Mouse (Mus musculus) kidney, embryonic 16.5 days (tissue): Measurements from ENCODE around the gene Ankrd52. TPM values are rescaled to one million over a fixed set of nuclear protein-coding genes. Genes with fewer than 3 reads are reported as not detected.

Source experiments
- ATAC-seq: fragments of 200-750 bp; cut with Nextera tagmentation; 2 replicates; pipeline ENCODE4 v1.8.0; 2017; ENCODE audit warnings: moderate TSS enrichment; ENCODE audit not compliant: low FRiP score, low TSS enrichment
- H3K27ac ChIP-seq: fragments of 300-500 bp; sonication (generic); 2 replicates; pipeline ENCODE4 v1.5.1; 2014; ENCODE audit warnings: low read length
- H3K27me3 ChIP-seq: fragments of 300-500 bp; sonication (generic); 2 replicates; pipeline ENCODE4 v1.6.1; 2014; ENCODE audit warnings: low read length, control low read depth, mixed read lengths; ENCODE audit not compliant: insufficient read depth
- H3K36me3 ChIP-seq: fragments of 300-500 bp; sonication (generic); 2 replicates; pipeline ENCODE4 v1.6.1; 2014; ENCODE audit warnings: low read length, control low read depth, mixed read lengths; ENCODE audit not compliant: insufficient read depth
- H3K4me1 ChIP-seq: fragments of 300-500 bp; sonication (generic); 2 replicates; pipeline ENCODE4 v1.6.1; 2014; ENCODE audit warnings: low read length, control low read depth, mixed read lengths; ENCODE audit not compliant: insufficient read depth
- H3K4me2 ChIP-seq: fragments of 300-500 bp; sonication (generic); replicated peaks from 2 replicates; pipeline ENCODE4 v1.6.1; 2014; ENCODE audit warnings: low read depth, low read length
- H3K4me3 ChIP-seq: fragments of 300-500 bp; sonication (generic); 2 replicates; pipeline ENCODE4 v1.5.1; 2014; ENCODE audit warnings: mild to moderate bottlenecking, low read length
- H3K9ac ChIP-seq: fragments of 300-500 bp; sonication (generic); replicated peaks from 2 replicates; pipeline ENCODE4 v1.6.1; 2014; ENCODE audit warnings: low read length
- H3K9me3 ChIP-seq: fragments of 300-500 bp; sonication (generic); 2 replicates; pipeline ENCODE4 v1.6.1; 2016; ENCODE audit warnings: low read length, control low read depth
- WGBS: fragments of 180-500 bp; shearing (Covaris S2); extraction: QIAGEN DNeasy Blood & Tissue Kit; methylation state at CpG from one replicate; pipeline ENCODE4 v1.1.7; 2014; 5-methylcytosine and 5-hydroxymethylcytosine counted together
- polyA plus RNA-seq: library from polyadenylated mRNA; unstranded; fragments of >200 nt; fragmentation: Nextera tagmentation; extraction: Ambion mirVana; gene quantifications from 2 replicates; pipeline ENCODE4 v1.2.1, GENCODE M21; 2015

Ankrd52 gene
- polyA plus RNA-seq, 1 experiment from 2014 or later: 11.9 TPM

DNA sequence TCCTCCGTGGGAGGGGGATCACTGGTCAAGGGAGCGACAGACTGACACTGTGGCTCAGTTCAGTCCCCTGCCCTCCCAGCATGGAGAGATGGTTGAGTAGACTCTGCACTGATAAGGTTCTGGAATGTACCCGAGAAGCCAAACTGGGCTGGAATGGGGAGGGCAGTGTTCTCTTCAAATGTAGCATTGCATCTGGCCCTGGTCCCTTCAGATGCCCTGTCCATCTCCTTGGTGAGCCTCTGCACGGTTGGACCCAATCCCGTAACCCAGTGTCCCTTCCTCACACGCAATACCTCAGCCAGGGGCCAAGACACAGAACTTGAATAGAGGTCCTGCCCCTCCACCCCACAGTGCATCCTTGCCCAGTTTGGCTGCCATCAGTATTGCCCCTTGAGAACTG is 14.9 kb downstream of the Ankrd52 start:
- ATAC-seq: no peak
- Histone ChIP-seq H3K4me1 (no peaks in the 10 kb centered on the region), H3K4me2 (no peak overlapping the region), H3K27me3 (no peaks in the 10 kb centered on the region), H3K27ac (no peak overlapping the region), H3K9ac (no peak overlapping the region), H3K36me3 (peaks cover 71% of the 10 kb centered on the region), H3K4me3 (no peak overlapping the region), H3K9me3 (no peaks in the 10 kb centered on the region)
- WGBS: 77% methylated on average over 6 of the region's 6 CpGs

DNA sequence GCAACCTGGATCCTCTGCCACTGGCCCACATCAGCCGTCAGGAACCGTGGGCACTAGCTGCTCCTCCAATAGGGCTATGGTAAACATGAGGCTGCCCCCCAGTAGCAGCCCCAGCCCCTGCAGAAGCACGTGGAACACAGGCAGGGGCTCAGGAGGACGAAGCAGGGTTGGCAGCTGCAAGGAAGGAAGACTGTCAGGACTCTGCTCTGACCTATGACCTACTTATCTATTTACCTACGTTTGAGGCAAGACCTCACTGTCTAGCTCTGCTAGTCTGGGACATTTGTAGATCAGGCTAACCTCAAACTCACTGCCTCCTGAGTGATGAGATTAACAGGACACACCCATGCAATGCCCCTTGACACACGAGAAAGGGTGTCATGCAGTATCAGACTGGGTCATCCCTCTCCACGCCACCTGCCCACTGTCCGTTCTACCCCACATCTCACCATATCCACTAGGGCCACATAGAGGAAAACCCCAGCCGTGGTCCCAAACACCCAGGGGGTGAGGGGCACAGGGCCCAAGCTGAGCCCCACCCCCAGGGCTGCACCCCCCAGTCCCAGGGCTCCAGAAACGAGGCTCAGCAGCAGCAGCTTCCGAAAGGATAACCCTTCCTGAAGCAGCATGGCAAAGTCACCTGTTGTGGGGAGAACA is 19.2 kb downstream of the Ankrd52 start:
- Histone ChIP-seq H3K36me3 (peaks cover 28% of the 10 kb centered on the region), H3K9me3 (no peaks in the 10 kb centered on the region), H3K27me3 (no peaks in the 10 kb centered on the region), H3K4me1 (peaks cover 10% of the 10 kb centered on the region), H3K4me2 (no peak overlapping the region), H3K9ac (no peak overlapping the region), H3K4me3 (no peak overlapping the region), H3K27ac (no peak overlapping the region)
- WGBS: 69% methylated on average over 11 of the region's 11 CpGs
- ATAC-seq: no peak

DNA sequence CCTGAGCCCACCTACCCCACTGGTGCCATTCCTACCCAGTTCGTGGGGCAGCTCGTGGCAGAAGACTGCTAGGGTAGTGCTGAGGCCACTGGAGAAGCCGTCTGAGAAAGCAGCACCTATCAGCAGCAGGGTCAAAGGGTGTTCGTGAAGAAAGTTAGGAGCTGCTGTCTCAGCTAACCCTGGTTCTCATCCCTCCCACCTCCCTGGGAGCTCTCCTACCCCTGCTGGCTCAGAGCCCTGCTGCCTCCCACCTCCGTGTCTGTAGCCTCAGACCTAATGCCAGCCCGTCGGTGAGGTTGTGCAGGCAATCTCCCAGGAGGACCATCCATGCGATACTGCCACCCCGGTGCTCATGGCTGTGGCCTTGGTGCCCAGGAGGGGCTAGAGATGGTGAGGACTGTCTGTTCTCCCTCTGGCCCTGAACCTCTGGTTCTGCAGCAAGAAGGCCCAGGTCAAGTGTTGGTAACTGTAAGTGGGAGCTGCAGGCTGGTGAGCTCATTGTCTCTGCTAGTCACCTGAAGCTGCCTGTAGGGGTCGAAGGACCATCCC is 19.9 kb downstream of the Ankrd52 start:
- no peak overlapping the region for H3K9ac ChIP-seq
- 67% methylated on average over 10 of the region's 10 CpGs for WGBS
- H3K27me3 ChIP-seq: no peaks in the 10 kb centered on the region
- H3K4me3 ChIP-seq: no peak overlapping the region
- H3K36me3 ChIP-seq: peaks cover 21% of the 10 kb centered on the region
- no peak for ATAC-seq
- no peak overlapping the region for H3K27ac ChIP-seq
- no peaks in the 10 kb centered on the region for H3K9me3 ChIP-seq
- no peak overlapping the region for H3K4me2 ChIP-seq
- peaks cover 10% of the 10 kb centered on the region for H3K4me1 ChIP-seq

DNA sequence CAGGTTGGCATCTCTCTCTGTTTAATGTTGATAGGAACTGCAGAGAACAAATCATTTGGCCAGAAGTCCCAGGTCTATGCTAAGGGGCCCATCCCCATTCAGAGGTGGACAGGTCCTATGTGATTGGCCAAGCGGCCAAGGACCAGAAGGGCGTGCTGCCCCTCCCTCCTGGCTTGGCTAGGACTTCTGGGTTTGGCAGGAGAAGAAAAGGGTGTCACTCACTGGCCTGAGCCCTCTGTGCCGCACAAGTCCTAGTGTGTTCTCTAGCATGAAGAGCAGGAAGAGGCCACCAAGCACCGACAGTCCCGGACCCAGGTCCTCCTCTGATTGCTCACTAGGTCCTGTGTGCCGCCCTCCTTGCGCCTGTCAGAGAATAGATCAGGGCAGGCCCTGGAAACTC is 20.6 kb downstream of the Ankrd52 start:
- no peak overlapping the region for H3K27ac ChIP-seq
- no peak overlapping the region for H3K4me2 ChIP-seq
- no peaks in the 10 kb centered on the region for H3K9me3 ChIP-seq
- H3K4me3 ChIP-seq: no peak overlapping the region
- H3K4me1 ChIP-seq: peaks cover 10% of the 10 kb centered on the region
- H3K27me3 ChIP-seq: no peaks in the 10 kb centered on the region
- no peak overlapping the region for H3K9ac ChIP-seq
- 59% methylated on average over 7 of the region's 7 CpGs for WGBS
- peaks cover 15% of the 10 kb centered on the region for H3K36me3 ChIP-seq
- no peak for ATAC-seq

DNA sequence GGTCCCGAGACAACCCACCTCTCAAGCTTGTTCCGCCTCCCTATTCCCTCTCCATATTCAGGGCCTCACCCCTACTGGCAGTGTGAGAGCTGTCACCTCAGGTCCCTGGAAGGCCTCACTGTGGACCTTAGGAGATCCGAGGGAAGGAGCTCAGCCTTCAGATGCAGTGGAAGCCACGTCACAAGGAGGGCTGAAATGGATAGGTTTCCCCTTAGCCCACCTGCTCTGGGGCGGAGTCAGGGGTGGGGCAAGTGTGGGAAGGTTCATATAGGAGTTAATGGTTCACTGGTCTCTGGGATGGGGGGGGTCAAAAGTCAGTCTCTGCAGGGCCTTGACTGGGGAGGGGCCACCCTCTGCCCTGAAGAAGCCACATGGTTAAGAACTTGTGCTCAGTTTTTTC is 23.4 kb downstream of the Ankrd52 start:
- peak; percentile 79 for ATAC-seq
- peak overlapping the region; percentile 31 for H3K4me2 ChIP-seq

DNA sequence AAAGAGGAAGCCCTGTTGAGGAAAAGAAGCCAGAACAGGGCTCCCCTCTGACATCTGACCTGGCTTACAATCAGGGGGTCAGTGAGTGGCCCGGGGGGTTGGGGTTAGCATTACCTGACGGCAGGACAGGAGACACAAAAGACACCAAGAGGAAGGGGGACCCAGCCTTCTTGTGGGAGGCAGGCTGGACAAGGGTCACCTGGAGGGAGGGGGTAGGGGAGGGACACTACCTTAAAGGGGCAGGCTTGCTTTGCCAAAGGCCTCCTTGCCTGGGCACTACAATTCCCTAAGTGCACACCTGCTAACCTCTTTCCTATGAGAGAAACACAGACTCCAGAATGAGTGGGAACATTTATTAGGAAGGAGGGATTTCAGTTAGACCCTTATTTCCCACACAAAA is 24.1 kb downstream of the Ankrd52 start, which contains the start of gene Slc39a5:
Slc39a5 (minus strand) TSS at position 174 of the 400 bp plus-strand sequence.
- Histone ChIP-seq H3K4me2 (peak within 1 kb of the TSS; percentile 31), H3K4me1 (peaks cover 10% of the 10 kb centered on the region), H3K36me3 (peaks cover 12% of the 10 kb centered on the region; the same call in 1 of the 2 replicates), H3K4me3 (peak within 1 kb of the TSS; percentile 25), H3K9ac (peak within 1 kb of the TSS; percentile 25), H3K27me3 (no peaks in the 10 kb centered on the region), H3K9me3 (no peaks in the 10 kb centered on the region), H3K27ac (peak within 1 kb of the TSS; percentile 59)
- ATAC-seq: no peak
- 7% methylated on average over 2 of the region's 2 CpGs for WGBS

More for the DNA sequence above, 23.4 kb downstream of the Ankrd52 start:
- H3K4me1 ChIP-seq: peaks cover 10% of the 10 kb centered on the region
- H3K9me3 ChIP-seq: no peaks in the 10 kb centered on the region
- H3K36me3 ChIP-seq: peaks cover 6% of the 10 kb centered on the region; the same call in 1 of the 2 replicates
- H3K27me3 ChIP-seq: no peaks in the 10 kb centered on the region
- H3K4me3 ChIP-seq: peak overlapping the region; percentile 25
- 0 out of 2 replicates have a peak overlapping the region, but pooled peaks have one; percentile 25 for H3K9ac ChIP-seq
- WGBS: 22% methylated on average over 5 of the region's 5 CpGs
- peak overlapping the region; percentile 59 for H3K27ac ChIP-seq

DNA sequence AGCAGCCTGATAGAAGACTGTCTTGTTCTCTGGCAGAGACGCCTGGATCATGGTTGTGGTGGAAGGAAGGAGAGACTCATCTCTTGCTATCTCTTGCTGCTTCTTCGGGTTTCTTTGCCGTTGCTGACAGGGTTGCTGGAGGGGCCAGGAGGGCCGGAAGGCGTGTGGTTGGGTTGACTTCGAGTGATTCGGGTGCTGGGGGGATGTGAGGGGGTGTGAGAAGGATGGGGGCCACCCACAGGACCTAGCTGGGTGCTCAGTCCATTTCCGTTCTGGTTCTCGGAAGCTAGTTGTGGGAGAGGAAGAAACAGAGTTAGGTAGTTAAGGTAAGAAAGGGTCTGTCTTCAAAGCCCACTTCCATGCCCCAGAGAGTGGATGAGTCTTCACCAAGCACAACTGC is 24.7 kb downstream of the Ankrd52 start:
- H3K4me3 ChIP-seq: no peak overlapping the region
- WGBS: 77% methylated on average over 9 of the region's 9 CpGs
- H3K9ac ChIP-seq: no peak overlapping the region; the same call in 1 of the 2 replicates
- H3K9me3 ChIP-seq: no peaks in the 10 kb centered on the region
- H3K4me2 ChIP-seq: no peak overlapping the region
- no peaks in the 10 kb centered on the region for H3K27me3 ChIP-seq
- ATAC-seq: no peak
- H3K27ac ChIP-seq: no peak overlapping the region
- peaks cover 10% of the 10 kb centered on the region for H3K36me3 ChIP-seq
- peaks cover 10% of the 10 kb centered on the region for H3K4me1 ChIP-seq

DNA sequence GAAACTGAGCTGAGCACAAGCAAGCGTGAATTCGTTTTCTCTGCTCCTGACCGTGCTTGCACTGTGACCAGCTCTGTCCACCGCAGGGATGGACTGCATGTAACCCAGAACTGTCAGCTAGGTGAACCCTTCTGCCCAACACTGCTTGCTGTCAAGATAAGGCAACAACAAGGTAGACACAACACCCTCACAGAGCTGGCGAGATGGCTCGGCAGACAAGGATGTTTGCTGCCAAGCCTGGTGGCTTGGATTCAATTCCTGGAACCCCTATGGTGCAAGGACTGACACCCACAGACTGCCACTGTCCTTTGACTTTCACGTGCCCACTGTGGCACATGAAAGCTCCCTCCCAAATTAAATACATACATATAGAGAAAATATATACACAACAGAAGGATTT is 27.0 kb downstream of the Ankrd52 start:
- ATAC-seq: no peak
- Histone ChIP-seq H3K4me1 (peaks cover 12% of the 10 kb centered on the region), H3K4me2 (no peak overlapping the region), H3K9me3 (no peaks in the 10 kb centered on the region), H3K27me3 (no peaks in the 10 kb centered on the region), H3K4me3 (no peak overlapping the region), H3K9ac (no peak overlapping the region), H3K36me3 (peaks cover 10% of the 10 kb centered on the region), H3K27ac (no peak overlapping the region)
- WGBS: 84% methylated on average over 7 of the region's 7 CpGs

DNA sequence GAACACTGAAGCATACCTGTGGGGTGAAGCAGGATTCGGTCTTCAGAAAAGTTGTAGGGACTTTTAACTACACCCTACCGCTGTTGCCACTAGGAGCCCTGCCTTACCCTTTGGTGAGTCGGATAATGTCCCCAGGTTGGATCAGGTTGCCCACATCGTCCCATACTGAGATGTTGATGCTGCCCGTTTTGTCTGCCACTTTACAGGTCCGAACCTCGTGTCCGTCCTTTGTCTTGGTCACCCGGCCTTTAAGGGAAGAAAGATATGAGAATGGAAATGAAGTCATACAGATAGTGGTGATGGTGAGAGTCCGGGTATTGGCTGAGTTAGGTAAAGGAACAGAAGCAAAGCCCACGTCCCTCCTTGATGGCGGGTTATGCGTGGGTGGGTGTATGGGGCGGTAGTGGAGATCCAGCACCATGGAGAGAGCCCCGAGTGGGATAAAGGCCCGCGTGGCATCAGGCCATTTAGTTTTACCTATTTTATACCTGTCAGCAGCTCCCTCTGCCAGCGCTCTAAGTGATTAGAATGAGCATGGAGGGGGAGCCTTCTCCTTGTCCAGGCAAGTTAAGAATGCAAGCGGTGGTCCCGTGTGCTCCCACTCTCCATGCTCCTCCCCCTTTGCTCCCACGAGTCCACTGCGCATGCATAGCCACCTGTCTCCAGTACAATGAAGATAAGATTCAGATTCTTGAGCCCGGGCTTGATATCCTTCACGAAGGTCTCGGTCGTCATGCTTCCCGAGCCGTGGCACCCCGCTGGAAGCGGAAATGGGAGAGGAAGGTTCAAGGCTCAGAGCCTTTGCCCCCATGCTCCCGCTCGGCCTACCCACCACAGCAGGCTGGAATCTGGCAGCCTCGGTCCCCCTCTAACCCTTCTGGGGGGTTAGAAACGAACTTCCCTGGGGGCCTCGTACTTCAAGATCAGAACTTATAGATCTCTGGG is 31.9 kb downstream of the Ankrd52 start:
- no peak for ATAC-seq
- WGBS: 17% methylated on average over 35 of the region's 35 CpGs

More for the DNA sequence above, 31.9 kb downstream of the Ankrd52 start:
- H3K4me2 ChIP-seq: peak overlapping the region; percentile 96
- no peaks in the 10 kb centered on the region for H3K27me3 ChIP-seq
- peaks cover 32% of the 10 kb centered on the region for H3K4me1 ChIP-seq
- H3K27ac ChIP-seq: peak overlapping the region; percentile 67
- H3K9me3 ChIP-seq: no peaks in the 10 kb centered on the region
- peak overlapping the region; percentile 99 for H3K4me3 ChIP-seq
- H3K36me3 ChIP-seq: peaks cover 10% of the 10 kb centered on the region
- H3K9ac ChIP-seq: peak overlapping the region; percentile 77
